Mouse (Mus musculus): ENCODE measurements around the gene Rnps1. TPM values are rescaled to one million over a fixed set of nuclear protein-coding genes. Genes with fewer than 3 reads are reported as not detected.

Gene Rnps1
- polyA plus RNA-seq (2015; fragmentation: Nextera tagmentation; extraction: Ambion mirVana), result 258 and 262 TPM in 2 replicates

DNA sequence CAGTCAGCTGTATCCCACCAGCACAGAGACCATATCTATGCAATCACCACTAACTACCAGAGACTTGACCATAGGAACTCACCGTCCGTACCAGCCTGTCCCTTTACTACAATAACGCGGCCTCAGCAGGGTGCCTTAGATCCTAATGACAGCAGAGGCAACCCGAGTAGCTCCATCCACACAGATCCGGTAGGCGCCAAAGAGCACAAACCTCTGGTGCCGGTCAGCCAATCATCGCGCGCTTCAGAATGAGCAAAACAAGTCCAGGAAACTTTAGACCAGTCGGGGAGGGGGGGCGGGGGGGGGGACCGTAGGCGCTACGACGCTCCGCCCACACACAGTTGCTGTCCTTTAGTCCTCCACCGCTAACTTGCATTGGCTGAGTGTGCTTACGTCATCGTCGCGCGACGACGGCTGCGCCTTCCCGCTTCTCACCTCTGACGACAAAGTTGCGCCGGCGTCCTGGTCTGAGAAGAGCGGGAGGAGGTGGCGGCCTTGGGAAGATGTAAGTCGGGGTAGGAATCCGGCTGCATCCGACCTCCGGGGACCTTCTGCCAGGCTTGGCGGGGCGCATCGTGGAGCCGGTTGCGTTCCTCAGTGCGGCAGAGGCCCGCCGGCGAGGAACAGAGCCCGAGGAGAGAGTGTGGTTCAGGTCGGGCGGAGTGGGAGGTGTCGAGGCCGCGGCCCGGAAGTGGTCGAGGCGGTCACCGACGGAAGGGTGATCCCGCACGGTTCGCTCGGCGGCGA lies at the start of gene Rnps1:
Gene Rnps1 (plus strand): TSS at position 336 of the 747 bp plus-strand sequence.
- peak within 1 kb of the TSS; percentile 78 for H3K4me3 ChIP-seq
- H3K27ac ChIP-seq, result peak within 1 kb of the TSS; percentile 92
- no peaks in the 10 kb centered on the region for H3K27me3 ChIP-seq
- peak within 1 kb of the TSS; percentile 90 for H3K9ac ChIP-seq
- H3K4me2 ChIP-seq, result peak within 1 kb of the TSS; percentile 85
- H3K36me3 ChIP-seq, result peaks cover 51% of the 10 kb centered on the region
- WGBS, result under 1% methylated on average over 64 of the region's 64 CpGs
- peak; percentile 96 for ATAC-seq (ENCODE audit: borderline replicate concordance, extremely low read depth, low FRiP score, low TSS enrichment)
- peaks cover 31% of the 10 kb centered on the region for H3K4me1 ChIP-seq
- H3K9me3 ChIP-seq, result no peaks in the 10 kb centered on the region

DNA sequence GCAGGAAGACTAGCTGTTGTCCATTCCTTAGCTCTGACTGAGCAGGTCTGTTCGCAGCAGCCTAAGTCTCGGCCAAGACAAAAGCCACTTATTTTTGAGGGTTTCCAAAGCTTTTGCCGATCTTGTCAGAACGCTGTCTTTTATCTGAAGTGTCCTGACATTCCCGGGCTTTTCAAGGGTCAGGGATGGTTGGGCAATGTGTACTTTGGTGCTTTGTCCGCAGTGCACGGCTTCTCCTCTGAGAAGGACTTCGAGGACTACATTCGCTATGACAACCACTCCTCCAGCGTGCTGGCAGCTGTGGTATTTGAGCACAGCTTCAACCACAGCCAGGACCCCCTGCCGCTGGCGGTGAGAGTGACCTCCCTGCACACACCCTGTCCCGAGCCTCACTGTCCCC lies 48.5 kb upstream of the Rnps1 start:
- no peak overlapping the region for H3K4me3 ChIP-seq
- H3K27ac ChIP-seq, result peak overlapping the region; percentile 26; the same call in 1 of the 2 replicates
- H3K9ac ChIP-seq, result no peak overlapping the region
- peaks cover 3% of the 10 kb centered on the region; the same call in 1 of the 2 replicates for H3K36me3 ChIP-seq
- H3K4me1 ChIP-seq, result peaks cover 7% of the 10 kb centered on the region; the same call in 1 of the 2 replicates
- no peaks in the 10 kb centered on the region for H3K27me3 ChIP-seq
- H3K9me3 ChIP-seq, result no peaks in the 10 kb centered on the region
- H3K4me2 ChIP-seq, result no peak overlapping the region
- 39% methylated on average over 13 of the region's 13 CpGs for WGBS
- ATAC-seq (ENCODE audit: borderline replicate concordance, extremely low read depth, low FRiP score, low TSS enrichment), result peak; percentile 49; the same call in 1 of the 2 replicates

DNA sequence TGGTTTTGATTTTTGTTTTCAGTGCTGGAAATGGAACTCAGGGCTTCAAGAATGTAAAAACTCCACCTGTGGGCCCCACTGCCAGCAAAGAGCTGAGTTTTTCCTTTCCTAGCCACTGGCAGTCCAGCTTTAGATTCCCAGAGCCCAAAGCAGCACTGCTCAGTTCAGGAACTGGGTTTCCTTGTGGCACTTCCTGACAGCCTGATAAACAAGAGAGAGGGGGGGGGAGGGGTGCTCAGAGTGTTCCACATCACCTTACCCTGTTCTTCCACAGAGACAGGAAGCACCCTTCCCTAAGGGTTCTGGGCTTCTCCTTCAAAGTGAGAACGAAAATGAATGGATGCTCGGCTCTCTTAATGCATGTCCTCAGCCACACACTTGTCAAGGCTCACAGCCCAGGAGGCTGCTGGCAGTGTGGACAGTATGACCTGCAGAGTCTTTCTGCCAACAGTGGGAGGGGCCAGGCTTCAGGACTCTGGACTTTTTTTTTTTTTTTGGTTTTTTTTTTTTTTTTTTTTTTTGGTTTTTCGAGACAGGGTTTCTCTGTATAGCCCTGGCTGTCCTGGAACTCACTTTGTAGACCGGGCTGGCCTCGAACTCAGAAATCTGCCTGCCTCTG lies 39.2 kb upstream of the Rnps1 start:
- no peak for ATAC-seq (ENCODE audit: borderline replicate concordance, extremely low read depth, low FRiP score, low TSS enrichment)
- 54% methylated on average over 4 of the region's 5 CpGs for WGBS
- H3K4me3 ChIP-seq, result no peak overlapping the region
- peak overlapping the region; percentile 24; the same call in 1 of the 2 replicates for H3K27ac ChIP-seq
- no peak overlapping the region for H3K4me2 ChIP-seq
- H3K36me3 ChIP-seq, result 0 out of 2 replicates have a peak, but pooled peaks cover 10% of the 10 kb centered on the region
- H3K9me3 ChIP-seq, result no peaks in the 10 kb centered on the region
- H3K9ac ChIP-seq, result no peak overlapping the region
- H3K4me1 ChIP-seq, result 0 out of 2 replicates have a peak, but pooled peaks cover 4% of the 10 kb centered on the region
- H3K27me3 ChIP-seq, result no peaks in the 10 kb centered on the region

DNA sequence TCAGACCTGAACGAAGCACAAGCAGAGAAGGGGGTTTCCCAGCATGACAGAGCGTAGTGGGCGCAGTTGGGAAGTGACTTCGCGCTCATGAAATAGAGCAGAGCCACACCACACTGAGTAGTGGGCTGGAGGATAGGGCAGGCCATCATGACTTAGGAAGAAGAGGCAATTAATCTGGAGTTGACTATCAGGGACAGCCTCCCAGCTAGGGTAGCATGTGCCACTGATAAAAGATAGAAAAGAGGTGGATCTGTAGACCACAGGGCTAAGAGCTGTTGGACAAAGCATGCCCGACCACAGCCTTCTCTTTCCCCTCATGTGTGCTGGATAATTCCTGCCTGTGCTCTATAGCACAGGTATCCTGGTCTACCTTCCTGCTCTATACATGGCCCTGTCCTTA lies 38.5 kb upstream of the Rnps1 start:
- Histone ChIP-seq H3K27ac (no peak overlapping the region), H3K4me1 (0 out of 2 replicates have a peak, but pooled peaks cover 4% of the 10 kb centered on the region), H3K27me3 (no peaks in the 10 kb centered on the region), H3K9ac (no peak overlapping the region), H3K4me2 (no peak overlapping the region), H3K36me3 (0 out of 2 replicates have a peak, but pooled peaks cover 10% of the 10 kb centered on the region), H3K4me3 (no peak overlapping the region), H3K9me3 (no peaks in the 10 kb centered on the region)
- 81% methylated on average over 6 of the region's 6 CpGs for WGBS
- no peak for ATAC-seq (ENCODE audit: borderline replicate concordance, extremely low read depth, low FRiP score, low TSS enrichment)

DNA sequence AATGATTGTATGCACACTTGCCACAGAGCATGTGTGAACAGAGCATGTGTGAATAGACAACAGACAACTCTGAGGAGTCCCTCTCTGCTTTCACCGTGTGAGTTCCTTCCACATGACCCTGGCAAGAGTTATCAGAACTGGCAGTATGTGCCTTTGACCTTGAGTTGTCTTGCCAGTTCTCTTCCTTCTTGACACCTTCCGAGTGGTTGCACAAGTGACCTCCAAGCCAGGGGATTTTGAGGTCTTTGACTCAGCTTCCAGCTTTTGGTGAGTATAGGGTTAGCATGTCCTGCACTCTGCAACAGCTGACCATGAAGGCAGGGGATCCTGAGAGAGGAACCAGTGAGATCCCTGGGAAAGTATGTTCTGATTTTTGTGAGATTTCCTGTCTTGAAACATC lies 35.9 kb upstream of the Rnps1 start:
- no peak overlapping the region for H3K27ac ChIP-seq

DNA sequence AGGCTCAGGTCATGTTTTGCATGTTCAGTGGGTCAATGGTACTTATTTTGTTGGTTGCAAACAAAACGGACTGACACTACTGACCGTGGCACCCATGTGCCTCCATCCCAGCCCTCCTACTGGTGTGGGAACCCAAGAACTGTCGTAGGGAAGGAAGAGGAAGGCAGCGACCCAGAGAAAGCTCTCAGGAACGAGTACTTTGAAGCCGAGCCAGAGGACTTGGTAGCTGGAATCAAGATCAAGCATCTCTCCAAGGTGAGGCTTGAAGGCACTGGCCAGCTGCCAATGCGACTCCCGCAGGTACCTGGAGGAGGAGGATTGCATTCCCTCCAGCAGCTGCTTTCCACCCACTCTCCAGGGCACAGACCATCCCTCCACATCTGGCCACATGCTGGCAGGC lies 30.6 kb upstream of the Rnps1 start:
- ATAC-seq (ENCODE audit: borderline replicate concordance, extremely low read depth, low FRiP score, low TSS enrichment), result no peak; the same call in 1 of the 2 replicates
- Histone ChIP-seq H3K4me2 (no peak overlapping the region), H3K9me3 (no peaks in the 10 kb centered on the region), H3K4me3 (no peak overlapping the region), H3K27me3 (no peaks in the 10 kb centered on the region), H3K36me3 (peaks cover 16% of the 10 kb centered on the region; the same call in 1 of the 2 replicates), H3K9ac (no peak overlapping the region), H3K27ac (no peak overlapping the region), H3K4me1 (no peaks in the 10 kb centered on the region)
- WGBS, result 58% methylated on average over 8 of the region's 8 CpGs

More for the DNA sequence above, 35.9 kb upstream of the Rnps1 start:
- Histone ChIP-seq H3K4me2 (no peak overlapping the region), H3K4me3 (no peak overlapping the region), H3K36me3 (0 out of 2 replicates have a peak, but pooled peaks cover 6% of the 10 kb centered on the region), H3K9ac (no peak overlapping the region), H3K4me1 (0 out of 2 replicates have a peak, but pooled peaks cover 4% of the 10 kb centered on the region), H3K9me3 (no peaks in the 10 kb centered on the region), H3K27me3 (no peaks in the 10 kb centered on the region)
- WGBS, result 64% methylated on average over 2 of the region's 2 CpGs
- ATAC-seq (ENCODE audit: borderline replicate concordance, extremely low read depth, low FRiP score, low TSS enrichment), result no peak

DNA sequence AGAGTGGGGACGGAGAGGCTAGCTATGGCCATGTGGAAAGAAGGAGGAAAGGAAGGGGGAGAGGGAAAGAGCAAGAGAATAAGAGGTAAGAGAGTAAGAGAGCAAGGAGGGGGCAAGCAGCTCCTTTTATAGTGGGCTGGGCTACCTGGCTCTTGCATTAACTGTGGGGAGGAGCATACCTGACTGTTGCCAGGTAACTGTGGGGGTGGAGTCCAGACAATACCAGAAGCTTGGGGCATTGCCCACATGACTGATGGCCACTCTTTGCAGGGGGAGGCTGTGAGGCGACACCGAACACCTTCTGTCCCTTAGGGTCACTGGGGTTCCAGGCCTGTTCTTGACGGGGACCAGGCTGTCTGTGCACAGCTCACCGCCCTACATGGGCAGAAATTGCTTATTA lies 25.7 kb upstream of the Rnps1 start:
- Histone ChIP-seq H3K4me3 (no peak overlapping the region), H3K4me1 (no peaks in the 10 kb centered on the region), H3K27ac (no peak overlapping the region), H3K4me2 (no peak overlapping the region), H3K27me3 (no peaks in the 10 kb centered on the region), H3K36me3 (peaks cover 24% of the 10 kb centered on the region), H3K9me3 (no peaks in the 10 kb centered on the region), H3K9ac (no peak overlapping the region)
- WGBS, result 70% methylated on average over 5 of the region's 5 CpGs
- ATAC-seq (ENCODE audit: borderline replicate concordance, extremely low read depth, low FRiP score, low TSS enrichment), result no peak

DNA sequence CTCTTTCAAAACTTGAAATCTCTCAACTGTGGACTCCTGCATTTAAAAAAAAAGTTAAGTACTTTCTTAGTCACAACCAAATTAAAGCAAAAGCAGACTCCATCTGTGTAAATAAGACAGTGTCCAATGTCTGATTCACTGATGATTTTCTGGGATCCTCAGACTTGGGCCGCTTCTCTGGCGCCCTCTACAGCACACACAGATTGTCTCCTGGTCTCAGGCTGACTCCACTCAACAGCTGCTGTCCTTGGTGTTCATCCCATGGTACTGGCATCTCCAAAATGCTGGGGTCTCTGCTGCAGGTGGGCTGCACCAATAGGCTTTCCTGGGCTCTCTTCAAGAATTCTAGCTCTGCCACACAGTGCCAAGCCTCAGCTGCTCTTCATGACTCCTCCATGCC lies 24.5 kb upstream of the Rnps1 start:
- no peak overlapping the region for H3K9ac ChIP-seq
- WGBS, result 0% methylated on average over 2 of the region's 2 CpGs
- H3K4me2 ChIP-seq, result no peak overlapping the region
- ATAC-seq (ENCODE audit: borderline replicate concordance, extremely low read depth, low FRiP score, low TSS enrichment), result no peak
- H3K4me3 ChIP-seq, result no peak overlapping the region
- H3K27ac ChIP-seq, result no peak overlapping the region
- no peaks in the 10 kb centered on the region for H3K4me1 ChIP-seq
- no peaks in the 10 kb centered on the region for H3K9me3 ChIP-seq
- H3K27me3 ChIP-seq, result no peaks in the 10 kb centered on the region
- H3K36me3 ChIP-seq, result peaks cover 17% of the 10 kb centered on the region

DNA sequence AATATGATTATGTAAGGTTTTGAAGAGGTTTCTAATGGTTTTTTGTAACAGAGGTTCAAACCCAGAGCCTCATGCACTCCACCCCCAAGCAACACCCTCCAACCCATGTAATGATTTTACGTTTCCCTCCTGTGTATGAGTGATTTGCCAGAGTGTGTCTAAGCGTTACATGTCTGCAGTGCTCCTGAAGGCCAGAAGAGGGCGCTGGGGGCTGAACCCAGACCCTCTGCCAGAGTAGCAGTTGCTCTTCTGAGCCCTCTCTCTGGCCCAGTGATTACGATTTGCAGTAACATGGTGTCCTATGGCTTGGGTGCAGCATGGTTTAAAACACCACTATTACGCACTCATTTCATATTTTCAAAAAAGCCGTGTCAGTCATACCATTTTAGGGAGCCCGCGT lies 23.2 kb upstream of the Rnps1 start:
- ATAC-seq (ENCODE audit: borderline replicate concordance, extremely low read depth, low FRiP score, low TSS enrichment), result no peak
- Histone ChIP-seq H3K4me1 (no peaks in the 10 kb centered on the region), H3K9ac (no peak overlapping the region), H3K27ac (no peak overlapping the region), H3K4me2 (no peak overlapping the region), H3K9me3 (no peaks in the 10 kb centered on the region), H3K4me3 (no peak overlapping the region), H3K36me3 (peaks cover 17% of the 10 kb centered on the region), H3K27me3 (no peaks in the 10 kb centered on the region)
- WGBS, result 67% methylated on average over 8 of the region's 8 CpGs

DNA sequence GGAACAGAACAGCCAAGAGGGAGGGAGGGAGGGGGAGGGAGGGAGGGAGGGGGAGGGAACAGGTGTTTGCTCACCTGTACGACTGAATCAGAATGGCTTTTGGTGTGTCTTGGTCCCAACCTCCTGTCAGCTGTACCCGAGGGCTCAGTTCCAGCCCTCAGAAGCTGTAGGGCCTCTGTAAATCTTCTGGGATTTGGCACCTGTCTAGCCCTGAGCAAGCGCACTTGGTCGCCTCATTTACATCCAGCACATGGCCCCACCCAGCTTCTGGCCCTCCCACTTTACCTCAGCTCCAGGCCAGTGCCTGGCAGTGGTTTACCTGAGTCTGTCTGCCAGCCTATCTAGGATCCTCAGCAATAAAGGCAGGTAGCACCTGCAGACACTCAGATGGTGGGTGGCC lies 20.8 kb upstream of the Rnps1 start:
- no peak overlapping the region for H3K4me3 ChIP-seq
- H3K9ac ChIP-seq, result no peak overlapping the region
- no peak overlapping the region for H3K4me2 ChIP-seq
- H3K27ac ChIP-seq, result peak overlapping the region; percentile 15; the same call in 1 of the 2 replicates
- H3K9me3 ChIP-seq, result no peaks in the 10 kb centered on the region
- H3K4me1 ChIP-seq, result no peaks in the 10 kb centered on the region
- H3K27me3 ChIP-seq, result no peaks in the 10 kb centered on the region
- WGBS, result 22% methylated on average over 4 of the region's 4 CpGs
- peaks cover 14% of the 10 kb centered on the region for H3K36me3 ChIP-seq
- peak; percentile 72 for ATAC-seq (ENCODE audit: borderline replicate concordance, extremely low read depth, low FRiP score, low TSS enrichment)

DNA sequence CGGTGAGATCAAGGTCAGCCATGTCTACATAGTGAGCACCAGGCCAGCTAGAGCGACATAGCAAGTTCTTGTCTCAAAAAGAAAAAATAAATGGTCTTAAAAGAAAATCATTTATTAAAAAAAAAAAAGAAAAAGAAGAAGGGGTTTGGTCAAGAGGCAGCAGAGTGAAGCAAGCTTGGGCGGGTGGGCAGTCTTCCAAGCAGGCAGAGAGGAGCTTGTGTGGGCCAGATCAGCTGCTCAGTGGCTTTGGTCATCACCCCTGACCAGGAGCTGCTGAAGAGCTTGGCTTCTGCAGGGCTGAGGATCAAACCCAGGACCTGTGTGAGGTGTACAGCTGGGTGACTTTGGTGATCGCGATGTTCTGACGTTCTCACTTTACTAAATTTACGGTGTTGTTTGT lies 19.9 kb upstream of the Rnps1 start:
- Histone ChIP-seq H3K27ac (no peak overlapping the region), H3K4me3 (no peak overlapping the region), H3K27me3 (no peaks in the 10 kb centered on the region), H3K9ac (no peak overlapping the region), H3K9me3 (no peaks in the 10 kb centered on the region), H3K4me2 (no peak overlapping the region), H3K4me1 (no peaks in the 10 kb centered on the region), H3K36me3 (peaks cover 9% of the 10 kb centered on the region; the same call in 1 of the 2 replicates)
- 81% methylated on average over 7 of the region's 7 CpGs for WGBS
- ATAC-seq (ENCODE audit: borderline replicate concordance, extremely low read depth, low FRiP score, low TSS enrichment), result no peak

DNA sequence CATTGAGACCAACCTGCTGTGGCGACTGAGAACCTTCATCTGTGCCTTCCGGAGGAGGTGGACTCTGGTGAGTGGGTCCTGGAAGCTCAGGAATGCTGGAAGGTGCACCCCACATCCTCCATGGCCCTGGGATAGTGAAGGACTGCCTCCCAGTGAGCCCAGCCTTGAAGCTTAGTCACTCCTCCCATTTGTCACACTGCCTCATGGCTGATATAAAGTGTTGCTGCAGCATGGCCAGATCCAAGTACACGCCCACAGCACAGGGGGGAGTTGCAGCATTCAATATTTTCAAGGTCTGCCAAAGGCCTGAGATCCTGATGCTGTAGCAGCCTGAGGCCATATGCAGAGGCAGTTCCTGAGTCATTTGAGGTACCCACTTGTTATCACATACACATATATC lies 12.0 kb upstream of the Rnps1 start:
- Histone ChIP-seq H3K9me3 (no peaks in the 10 kb centered on the region), H3K27me3 (no peaks in the 10 kb centered on the region), H3K9ac (no peak overlapping the region), H3K4me2 (no peak overlapping the region), H3K4me3 (no peak overlapping the region), H3K27ac (no peak overlapping the region), H3K4me1 (no peaks in the 10 kb centered on the region), H3K36me3 (peaks cover 38% of the 10 kb centered on the region)
- ATAC-seq (ENCODE audit: borderline replicate concordance, extremely low read depth, low FRiP score, low TSS enrichment), result no peak
- WGBS, result 50% methylated on average over 3 of the region's 3 CpGs

Data from lung, embryonic 15.5 days (tissue).